Mouse (Mus musculus): ENCODE results near the gene Cchcr1. TPM values are rescaled to one million over a fixed set of nuclear protein-coding genes. Genes with fewer than 3 reads are reported as not detected.
A peak's percentile ranks its signal among the peaks of the same experiment; 100 is the strongest.

Cchcr1 gene
- total RNA-seq, 2 experiments from 2014 or later, result 5.0 to 6.8 TPM

GRCm38 (mm10) chr17:35556186-35556765, 39.4 kb downstream of the Cchcr1 start:
- no peak for DNase-seq

- no peak for DNase-seq
Measured at GRCm38 (mm10) chr17:35556812-35557211, 39.9 kb downstream of the Cchcr1 start.

DNA sequence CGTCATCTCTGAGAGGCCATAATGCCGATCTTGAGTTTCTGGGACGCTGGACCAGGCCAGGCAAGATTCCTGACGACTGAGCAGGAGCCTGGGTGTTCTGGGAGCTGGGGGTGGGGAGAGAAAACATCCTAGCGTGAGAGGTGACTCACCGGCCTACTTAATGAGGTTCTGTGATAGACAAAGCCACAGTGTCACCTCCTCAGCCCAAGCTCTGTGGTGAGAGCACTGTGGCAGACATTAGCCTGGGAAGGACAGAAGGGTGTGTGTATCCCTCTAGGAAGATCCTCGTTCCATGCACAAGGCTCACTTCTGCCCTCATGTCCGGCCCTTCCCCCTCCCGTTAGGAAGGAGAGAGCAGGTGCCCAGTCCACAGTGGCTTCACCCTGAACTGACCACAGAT, 40.5 kb downstream of the Cchcr1 start:
- DNase-seq, result no peak

DNA sequence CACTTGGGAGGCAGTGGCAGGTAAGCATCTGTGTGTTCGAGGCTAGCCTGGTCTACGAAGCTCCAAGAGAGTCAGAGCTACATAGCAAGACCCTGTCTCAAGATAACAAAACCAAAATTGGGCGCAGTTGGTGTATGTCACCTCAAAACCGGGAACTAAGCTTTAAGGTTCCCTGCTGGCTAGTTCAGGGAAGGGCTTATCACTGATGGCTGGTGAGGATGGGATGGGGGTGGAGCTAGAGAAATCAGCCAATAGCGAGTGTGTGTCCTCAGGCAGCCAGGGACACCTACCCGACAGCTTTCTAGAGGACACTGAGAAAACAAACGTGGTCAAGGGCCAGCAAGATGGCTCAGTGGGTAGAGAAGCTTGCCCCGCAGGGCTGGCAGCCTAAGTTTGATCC, 41.3 kb downstream of the Cchcr1 start:
- DNase-seq, result no peak

DNA sequence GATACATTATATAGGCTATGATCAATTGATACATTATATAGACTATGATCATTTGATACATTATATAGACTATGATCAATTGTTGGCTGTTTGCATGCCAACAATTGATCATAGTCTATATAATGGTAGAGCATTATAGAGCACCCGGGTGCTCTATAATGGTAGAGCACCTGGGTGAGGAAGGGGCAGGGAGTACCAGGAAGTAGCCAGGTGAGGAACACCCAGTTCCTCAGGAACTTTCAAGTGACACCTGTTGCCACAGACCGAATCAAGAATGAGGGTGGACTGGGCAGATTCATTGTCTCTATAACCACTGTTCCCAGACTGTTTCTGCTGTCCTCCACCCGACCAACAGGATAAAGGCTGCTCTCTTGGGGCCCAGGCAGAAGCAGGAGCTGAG, 50.2 kb downstream of the Cchcr1 start, which contains the start of gene 2300002M23Rik:
2300002M23Rik (plus strand) TSS at position 301 of the 400 bp plus-strand sequence.
- no peak for DNase-seq

GRCm38 (mm10) chr17:35567767-35568166, 50.9 kb downstream of the Cchcr1 start:
- DNase-seq, result no peak

GRCm38 (mm10) chr17:35569091-35569944, 52.4 kb downstream of the Cchcr1 start:
- no peak for DNase-seq

GRCm38 (mm10) chr17:35570836-35571235, 53.9 kb downstream of the Cchcr1 start:
- no peak for DNase-seq

DNA sequence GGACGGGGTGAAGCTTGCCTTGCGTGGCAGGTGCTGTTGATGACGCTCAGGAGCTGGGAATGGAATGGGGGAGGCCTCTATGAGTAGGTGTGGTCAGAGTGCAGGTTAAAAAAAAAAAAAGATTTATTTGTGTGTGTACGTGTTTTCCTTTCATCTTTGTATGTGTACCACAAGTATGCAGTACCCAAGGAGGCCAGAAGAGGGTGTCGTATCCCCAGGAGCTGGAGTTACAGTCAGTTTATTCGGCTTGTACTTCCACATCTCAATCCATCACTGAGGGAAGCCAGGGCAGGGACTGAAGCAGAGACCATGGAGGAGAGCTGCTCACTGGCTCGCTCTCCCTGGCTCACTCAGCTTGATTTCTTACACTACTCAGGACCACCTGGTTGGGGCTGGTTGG, 54.6 kb downstream of the Cchcr1 start:
- DNase-seq, result no peak

DNA sequence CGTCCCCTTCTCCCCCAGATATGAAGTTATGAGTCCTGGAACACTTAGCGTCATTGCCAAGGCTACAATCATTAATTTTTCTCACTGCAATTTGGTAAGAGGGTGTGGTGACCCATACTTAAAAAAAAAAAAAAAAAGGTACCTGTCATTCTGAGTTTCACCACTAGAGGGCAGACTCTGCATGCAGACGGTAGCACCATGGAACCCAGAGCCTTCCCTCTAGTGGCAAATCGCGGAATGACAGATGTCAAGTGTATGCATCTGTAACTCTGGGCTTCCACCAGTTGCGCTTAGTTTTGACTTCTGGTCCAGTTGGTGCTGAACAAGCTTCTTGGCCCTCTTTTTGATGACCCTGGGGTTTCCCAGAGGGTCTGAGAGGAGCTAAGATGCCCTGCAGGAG, 61.3 kb downstream of the Cchcr1 start:
- DNase-seq, result peak; percentile 84

Other genes with a start within 250 kb of the Cchcr1 start
- gene H2-Q1, start 196.7 kb upstream of the Cchcr1 start, total RNA-seq (2021), result under 1 TPM; 0.23 to 0.70 TPM
- under 1 TPM; 0.34 to 0.45 TPM for gene H2-Q2, start 174.9 kb upstream of the Cchcr1 start, total RNA-seq (2021)
- 1 to 10 TPM; 5.1 to 6.0 TPM for gene H2-Q4, start 137.5 kb upstream of the Cchcr1 start, total RNA-seq (2021)
- under 1 TPM in 1 of 2 experiments, not detected in 1; 0.43 TPM for gene H2-Q6, start 92.2 kb upstream of the Cchcr1 start, total RNA-seq (2021)
- gene H2-Q7, start 77.9 kb upstream of the Cchcr1 start, total RNA-seq (2021), result 1 to 10 TPM in 1 of 2 experiments, under 1 TPM in 1; 0.68 to 1.4 TPM
- under 1 TPM; 0.14 to 0.52 TPM for gene H2-Q10, start 47.0 kb upstream of the Cchcr1 start, total RNA-seq (2021)
- gene Pou5f1, start 11.1 kb upstream of the Cchcr1 start, total RNA-seq (2021), result not detected
- 10 to 100 TPM; 11.6 to 13.6 TPM for gene Tcf19, start 276 bp upstream of the Cchcr1 start, total RNA-seq (2021)
- gene Psors1c2, start 16.1 kb downstream of the Cchcr1 start, total RNA-seq (2021), result not detected
- gene Cdsn, start 35.0 kb downstream of the Cchcr1 start, total RNA-seq (2021), result under 1 TPM; 0.14 to 0.19 TPM
- not detected for gene 2300002M23Rik, start 50.4 kb downstream of the Cchcr1 start, total RNA-seq (2021)
- gene Sfta2, start 84.4 kb downstream of the Cchcr1 start, total RNA-seq (2021), result not detected
- gene Gm9573, start 109.5 kb downstream of the Cchcr1 start, total RNA-seq (2021), result not detected
- gene Mucl3, start 126.6 kb downstream of the Cchcr1 start, total RNA-seq (2021), result not detected
- gene Vars2, start 150.5 kb downstream of the Cchcr1 start, total RNA-seq (2021), result 10 to 100 TPM; 17.0 to 24.0 TPM
- 10 to 100 TPM; 18.2 to 20.5 TPM for gene Gtf2h4, start 156.6 kb downstream of the Cchcr1 start, total RNA-seq (2021)
- gene Ddr1, start 187.5 kb downstream of the Cchcr1 start, total RNA-seq (2021), result 10 to 100 TPM; 35.2 to 42.8 TPM

Data from gastrocnemius, postnatal 10 days (tissue).